Mouse (Mus musculus) intestine, embryonic 14.5 days (tissue): Measurements from ENCODE around the gene Fosl2. TPM values are rescaled to one million over a fixed set of nuclear protein-coding genes. Genes with fewer than 3 reads are reported as not detected.

Experiments
- ATAC-seq: fragments of 200-750 bp; cut with Nextera tagmentation; replicated peaks from 2 replicates; pipeline ENCODE4 v1.8.0; 2017; ENCODE audit warnings: low read depth, moderate number of reproducible peaks, moderate TSS enrichment, moderate library complexity; ENCODE audit not compliant: low FRiP score, low TSS enrichment
- DNase-seq: peaks from one replicate; pipeline ENCODE4 v3.0.0-alpha.2; 2018; ENCODE audit warnings: low spot score
- H3K27ac ChIP-seq: fragments of 300-500 bp; sonication (generic); 2 replicates; pipeline ENCODE4 v1.5.1; 2014; ENCODE audit warnings: low read depth, mild to moderate bottlenecking, control low read depth
- H3K27me3 ChIP-seq: fragments of 300-500 bp; sonication (generic); replicated peaks from 2 replicates; pipeline ENCODE4 v1.6.1; 2014; ENCODE audit warnings: low read length, control low read depth; ENCODE audit not compliant: control insufficient read depth, insufficient read depth
- H3K36me3 ChIP-seq: fragments of 300-500 bp; sonication (generic); 2 replicates; pipeline ENCODE4 v1.6.1; 2014; ENCODE audit warnings: low read length, control low read depth; ENCODE audit not compliant: control insufficient read depth, insufficient read depth
- H3K4me1 ChIP-seq: fragments of 300-500 bp; sonication (generic); replicated peaks from 2 replicates; pipeline ENCODE4 v1.6.1; 2014; ENCODE audit warnings: low read length, control low read depth, mixed read lengths; ENCODE audit not compliant: control insufficient read depth, insufficient read depth
- H3K4me2 ChIP-seq: fragments of 300-500 bp; sonication (generic); 2 replicates; pipeline ENCODE4 v1.6.1; 2014; ENCODE audit warnings: low read length
- H3K4me3 ChIP-seq: fragments of 300-500 bp; sonication (generic); 2 replicates; pipeline ENCODE4 v1.5.1; 2014; ENCODE audit warnings: low read depth, low read length, control low read depth, mixed read lengths
- H3K9ac ChIP-seq: fragments of 300-500 bp; sonication (generic); 2 replicates; pipeline ENCODE4 v1.6.1; 2014; ENCODE audit warnings: mild to moderate bottlenecking, low read length
- H3K9me3 ChIP-seq: fragments of 300-500 bp; sonication (generic); 2 replicates; pipeline ENCODE4 v1.6.1; 2016; ENCODE audit warnings: low read length, control low read depth; ENCODE audit not compliant: control insufficient read depth
- WGBS: fragments of 180-500 bp; shearing (Covaris S2); extraction: QIAGEN DNeasy Blood & Tissue Kit; methylation state at CpG from one replicate; pipeline ENCODE4 v1.1.7; 2014; 5-methylcytosine and 5-hydroxymethylcytosine counted together
- polyA plus RNA-seq: library from polyadenylated mRNA; unstranded; fragments of >200 nt; fragmentation: Nextera tagmentation; extraction: Ambion mirVana; gene quantifications from 2 replicates; pipeline ENCODE4 v1.2.1, GENCODE M21; 2014

The Fosl2 gene
- polyA plus RNA-seq, 1 experiment from 2014 or later: 10.2 TPM

DNA sequence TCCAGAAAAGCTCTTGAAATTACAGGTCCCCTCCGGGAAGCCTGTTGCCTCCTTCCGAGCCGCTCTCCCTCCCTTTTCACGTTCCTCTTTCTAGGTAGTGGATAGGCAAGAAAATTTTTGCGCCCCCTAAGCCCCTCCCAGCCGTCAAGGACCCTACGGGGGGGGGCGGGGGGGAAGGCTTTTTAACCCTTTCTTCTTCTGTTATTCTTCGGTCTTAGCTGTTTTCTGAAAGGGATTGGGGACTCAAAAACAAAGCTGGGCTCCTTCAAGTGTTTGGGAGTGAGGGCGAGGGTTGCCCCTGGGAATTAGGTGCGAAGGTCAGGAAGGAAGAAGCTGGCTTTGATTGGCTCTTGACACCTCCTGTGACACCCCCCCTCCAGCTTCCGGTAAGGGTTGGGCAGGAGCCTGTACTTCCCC is 1.5 kb downstream of the Fosl2 start:
- DNase-seq: peak; percentile 83
- 1% methylated on average over 12 of the region's 12 CpGs for WGBS
- H3K27ac ChIP-seq: peak overlapping the region; percentile 99

DNA sequence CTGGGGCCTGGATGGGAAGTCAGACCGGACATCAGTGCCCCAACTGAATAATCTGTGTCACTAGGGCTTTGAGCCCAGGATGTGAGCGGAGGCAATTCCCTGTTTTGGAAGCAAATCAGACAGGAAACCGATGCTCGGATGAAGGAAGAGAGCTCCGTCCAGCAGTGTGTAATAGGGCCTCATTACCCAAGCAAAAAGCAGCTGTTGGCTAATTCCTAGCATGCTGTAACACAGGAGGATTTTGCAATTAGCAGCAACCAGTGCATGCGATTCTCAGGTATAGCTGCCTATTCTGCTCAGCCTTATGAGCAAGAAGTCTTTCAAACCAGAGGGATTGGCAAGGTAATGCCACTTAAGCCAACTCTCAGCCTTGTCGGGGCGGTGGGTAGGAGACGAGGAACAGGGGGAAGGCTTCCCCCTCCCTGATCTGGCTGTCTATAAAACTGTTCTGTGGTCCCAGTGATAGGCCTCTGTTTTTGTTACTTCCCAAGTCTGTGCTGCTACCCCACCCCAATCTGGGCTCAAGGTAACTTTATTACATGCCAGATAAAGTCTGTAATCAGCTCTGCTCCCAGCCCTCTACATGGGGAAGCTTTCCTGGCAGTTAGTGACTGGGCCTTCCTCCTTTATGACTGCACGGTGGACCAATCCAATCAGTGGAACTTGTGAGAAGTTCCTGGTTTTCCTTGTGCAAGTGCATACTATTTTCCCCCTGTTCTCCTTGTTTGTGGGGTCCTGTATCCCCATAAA is 3.0 kb downstream of the Fosl2 start:
- ATAC-seq (no peak), DNase-seq (peak; percentile 73)
- 20% methylated on average over 10 of the region's 10 CpGs for WGBS
- Histone ChIP-seq H3K27me3 (no peaks in the 10 kb centered on the region), H3K36me3 (peaks cover 5% of the 10 kb centered on the region; the same call in 1 of the 2 replicates), H3K4me1 (peaks cover 30% of the 10 kb centered on the region; the same call in 1 of the 2 replicates), H3K9me3 (no peaks in the 10 kb centered on the region), H3K27ac (peak overlapping the region; percentile 99), H3K9ac (peak overlapping the region; percentile 96), H3K4me2 (peak overlapping the region; percentile 87), H3K4me3 (peak overlapping the region; percentile 86)

More for the DNA sequence above, 1.5 kb downstream of the Fosl2 start:
- H3K27me3 ChIP-seq: no peaks in the 10 kb centered on the region
- H3K4me2 ChIP-seq: peak overlapping the region; percentile 87
- H3K4me1 ChIP-seq: peaks cover 29% of the 10 kb centered on the region; the same call in 1 of the 2 replicates
- ATAC-seq: no peak
- H3K36me3 ChIP-seq: peaks cover 5% of the 10 kb centered on the region; the same call in 1 of the 2 replicates
- peak overlapping the region; percentile 86 for H3K4me3 ChIP-seq
- H3K9ac ChIP-seq: peak overlapping the region; percentile 96
- no peaks in the 10 kb centered on the region for H3K9me3 ChIP-seq

DNA sequence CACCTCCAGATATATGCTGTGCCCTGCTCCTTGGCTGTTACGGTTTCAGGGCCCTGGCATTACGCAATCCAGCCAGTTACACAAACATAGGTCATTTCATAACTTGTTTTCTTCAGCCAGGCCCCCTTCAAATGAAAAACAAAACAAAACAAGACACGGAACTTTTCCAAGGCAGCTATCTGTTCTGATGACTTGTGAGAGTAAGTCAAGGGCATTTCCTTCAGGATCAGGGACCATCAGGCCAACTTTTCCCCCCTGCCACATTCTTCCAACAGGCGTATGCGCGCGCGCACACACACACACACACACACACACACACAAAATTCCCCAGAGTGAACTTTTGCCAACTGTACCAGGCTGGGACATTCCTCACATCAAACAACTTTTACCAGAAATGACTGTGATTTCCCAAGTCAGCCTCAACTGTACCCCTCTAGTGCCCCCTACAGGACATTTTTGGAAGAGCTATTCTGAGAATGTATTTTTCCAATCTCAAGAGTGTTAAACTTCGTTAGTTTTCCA is 4.0 kb downstream of the Fosl2 start:
- Histone ChIP-seq H3K4me2 (peak overlapping the region; percentile 87), H3K27me3 (no peaks in the 10 kb centered on the region), H3K4me3 (peak overlapping the region; percentile 86), H3K27ac (peak overlapping the region; percentile 64), H3K4me1 (peaks cover 25% of the 10 kb centered on the region; the same call in 1 of the 2 replicates), H3K36me3 (peaks cover 5% of the 10 kb centered on the region; the same call in 1 of the 2 replicates), H3K9ac (peak overlapping the region; percentile 41; the same call in 1 of the 2 replicates), H3K9me3 (no peaks in the 10 kb centered on the region)
- ATAC-seq (no peak), DNase-seq (peak; percentile 81)
- 23% methylated on average over 9 of the region's 9 CpGs for WGBS

- peaks cover 24% of the 10 kb centered on the region for H3K36me3 ChIP-seq
- 0 out of 2 replicates have a peak overlapping the region, but pooled peaks have one; percentile 2 for H3K4me2 ChIP-seq
- ATAC-seq: no peak
- H3K4me1 ChIP-seq: peaks cover 25% of the 10 kb centered on the region; the same call in 1 of the 2 replicates
- WGBS: 83% methylated on average over 2 of the region's 2 CpGs
- H3K27me3 ChIP-seq: no peaks in the 10 kb centered on the region
- no peak overlapping the region for H3K4me3 ChIP-seq
- H3K9me3 ChIP-seq: no peaks in the 10 kb centered on the region
- no peak overlapping the region for H3K9ac ChIP-seq
- no peak overlapping the region for H3K27ac ChIP-seq
- no peak for DNase-seq
These were observed 6.3 kb downstream of the Fosl2 start for GRCm38 (mm10) chr5:32141899-32142298.

DNA sequence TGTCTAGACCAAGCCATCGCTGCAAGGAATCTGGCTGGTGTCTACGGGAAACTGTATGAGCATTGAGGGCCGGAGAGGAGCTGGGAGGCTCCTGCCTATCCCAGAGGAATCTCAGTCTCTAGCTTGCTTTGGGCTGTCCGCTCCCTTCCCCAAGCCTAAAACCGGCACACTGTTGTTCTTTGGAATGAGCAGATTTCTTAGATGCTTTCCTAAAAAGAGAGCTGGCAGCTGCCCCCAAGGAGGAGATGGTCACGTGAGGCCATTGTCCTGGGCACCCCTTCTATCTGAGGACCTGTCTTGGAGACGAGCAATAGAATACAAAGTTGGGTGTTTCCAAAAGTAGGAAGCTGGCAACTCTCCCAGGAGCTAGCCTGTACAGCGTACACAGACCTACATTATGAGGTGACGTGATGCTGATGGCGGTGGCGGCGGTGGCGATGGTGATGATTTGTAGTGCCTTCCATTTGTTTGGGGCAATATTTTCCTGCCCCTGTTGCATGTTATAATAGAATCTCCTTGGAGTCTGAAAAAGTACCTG is 7.9 kb downstream of the Fosl2 start:
- 70% methylated on average over 13 of the region's 13 CpGs for WGBS
- DNase-seq: no peak
- Histone ChIP-seq H3K4me1 (peaks cover 25% of the 10 kb centered on the region; the same call in 1 of the 2 replicates), H3K9me3 (no peaks in the 10 kb centered on the region), H3K36me3 (peaks cover 40% of the 10 kb centered on the region), H3K27ac (no peak overlapping the region), H3K27me3 (no peaks in the 10 kb centered on the region), H3K4me2 (no peak overlapping the region), H3K4me3 (no peak overlapping the region), H3K9ac (no peak overlapping the region)
- no peak for ATAC-seq

- Histone ChIP-seq H3K4me1 (peaks cover 9% of the 10 kb centered on the region; the same call in 1 of the 2 replicates), H3K27ac (no peak overlapping the region), H3K27me3 (no peaks in the 10 kb centered on the region), H3K9me3 (no peaks in the 10 kb centered on the region), H3K4me2 (no peak overlapping the region), H3K9ac (no peak overlapping the region), H3K36me3 (peaks cover 60% of the 10 kb centered on the region), H3K4me3 (no peak overlapping the region)
- 90% methylated on average over 6 of the region's 6 CpGs for WGBS
- ATAC-seq (no peak), DNase-seq (no peak)
These were observed 10.7 kb downstream of the Fosl2 start for GRCm38 (mm10) chr5:32146281-32146680.

DNA sequence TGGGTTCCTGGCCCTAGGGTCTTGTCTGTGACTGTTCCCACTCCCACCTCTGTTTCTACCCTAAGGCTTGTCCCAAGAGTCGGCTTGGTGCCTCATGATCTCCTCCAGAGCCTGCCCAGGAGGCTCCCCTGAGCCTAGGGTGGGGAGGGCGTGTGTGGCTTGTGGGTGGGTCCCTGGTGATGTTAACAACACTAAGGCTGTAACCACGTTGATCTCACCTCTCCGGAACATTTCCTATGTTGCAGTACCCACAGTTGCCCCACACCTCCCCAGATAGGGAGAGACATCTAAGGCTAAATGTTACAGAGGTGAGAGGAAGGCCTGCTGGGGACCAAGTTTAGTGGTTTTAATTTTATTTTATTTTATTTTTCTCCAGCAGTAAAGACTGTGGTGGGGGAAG is 13.0 kb downstream of the Fosl2 start:
- Histone ChIP-seq H3K4me2 (no peak overlapping the region), H3K4me3 (no peak overlapping the region), H3K27me3 (no peaks in the 10 kb centered on the region), H3K4me1 (peaks cover 5% of the 10 kb centered on the region), H3K27ac (no peak overlapping the region), H3K36me3 (peaks cover 82% of the 10 kb centered on the region), H3K9ac (no peak overlapping the region), H3K9me3 (no peaks in the 10 kb centered on the region)
- 87% methylated on average over 4 of the region's 4 CpGs for WGBS
- DNase-seq (no peak), ATAC-seq (no peak)

GRCm38 (mm10) chr5:32151244-32151643 is 15.6 kb downstream of the Fosl2 start:
- Histone ChIP-seq H3K4me1 (peaks cover 4% of the 10 kb centered on the region), H3K9me3 (no peaks in the 10 kb centered on the region), H3K27me3 (no peaks in the 10 kb centered on the region), H3K4me2 (no peak overlapping the region), H3K9ac (no peak overlapping the region), H3K27ac (no peak overlapping the region), H3K4me3 (no peak overlapping the region), H3K36me3 (peaks cover 97% of the 10 kb centered on the region)
- DNase-seq: no peak
- no peak for ATAC-seq
- 57% methylated on average over 4 of the region's 4 CpGs for WGBS
